Mouse (Mus musculus) small intestine, adult 2 months (tissue): ENCODE data around the gene Tmod4. TPM values are rescaled to one million over a fixed set of nuclear protein-coding genes. Genes with fewer than 3 reads are reported as not detected.
A peak's percentile ranks its signal among the peaks of the same experiment; 100 is the strongest.

Source experiments
- H3K27ac ChIP-seq: fragments of 200-500 bp; 2 replicates; pipeline ENCODE4 v1.5.1; 2012; ENCODE audit warnings: low read depth, low read length, control low read depth, inconsistent platforms; ENCODE audit not compliant: insufficient read depth
- H3K27me3 ChIP-seq: fragments of 200-500 bp; 2 replicates; pipeline ENCODE4 v1.6.1; 2012; ENCODE audit warnings: mild to moderate bottlenecking, moderate library complexity, low read length, inconsistent platforms; ENCODE audit not compliant: control insufficient read depth, insufficient read depth
- H3K36me3 ChIP-seq: fragments of 200-500 bp; 2 replicates; pipeline ENCODE4 v1.6.1; 2012; ENCODE audit warnings: mild to moderate bottlenecking, low read length, control low read depth, inconsistent platforms; ENCODE audit not compliant: control insufficient read depth, insufficient read depth
- H3K4me1 ChIP-seq: fragments of 200-500 bp; 2 replicates; pipeline ENCODE4 v1.6.1; 2012; ENCODE audit warnings: low read length, inconsistent platforms, mixed read lengths; ENCODE audit not compliant: control insufficient read depth, insufficient read depth, insufficient read length
- H3K4me3 ChIP-seq: fragments of 200-500 bp; 2 replicates; pipeline ENCODE4 v1.5.1; 2012; ENCODE audit warnings: low read depth, mild to moderate bottlenecking, control low read depth, inconsistent platforms, low read length, moderate library complexity
- CTCF ChIP-seq: fragments of 200-500 bp; IDR thresholded peaks from 2 replicates; pipeline ENCODE4 v1.5.1; 2012; ENCODE audit warnings: low read depth, mild to moderate bottlenecking, control low read depth, inconsistent platforms, low read length, moderate library complexity, mixed read lengths; ENCODE audit not compliant: insufficient replicate concordance, insufficient read length; ENCODE audit errors: extremely low read depth
- POLR2A ChIP-seq: fragments of 200-500 bp; IDR thresholded peaks from 2 replicates; pipeline ENCODE4 v1.6.1; 2012; ENCODE audit warnings: low read depth, mild to moderate bottlenecking, control low read depth, inconsistent platforms, low read length, moderate library complexity
- WGBS: fragments of 180-500 bp; shearing (Covaris S2); methylation state at CpG from one replicate; pipeline ENCODE4 v1.1.7; 2018; 5-methylcytosine and 5-hydroxymethylcytosine counted together
- polyA plus RNA-seq: library from polyadenylated mRNA; depleted of rRNA; stranded (reverse); fragments of >200 nt; gene quantifications from 2 replicates; pipeline ENCODE4 v1.2.3, GENCODE M21; 2012

Tmod4 gene
- polyA plus RNA-seq, 1 experiment: 0.84 TPM

GRCm38 (mm10) chr3:95163419-95164255 lies 39.4 kb downstream of the Tmod4 start:
- Histone ChIP-seq H3K36me3 (no peaks in the 10 kb centered on the region), H3K27ac (no peak overlapping the region), H3K4me1 (peaks cover 13% of the 10 kb centered on the region), H3K4me3 (no peak overlapping the region), H3K27me3 (peaks cover 10% of the 10 kb centered on the region)
- 71% methylated on average over 11 of the region's 11 CpGs for WGBS
- TF ChIP-seq CTCF (no peak), POLR2A (no peak)

DNA sequence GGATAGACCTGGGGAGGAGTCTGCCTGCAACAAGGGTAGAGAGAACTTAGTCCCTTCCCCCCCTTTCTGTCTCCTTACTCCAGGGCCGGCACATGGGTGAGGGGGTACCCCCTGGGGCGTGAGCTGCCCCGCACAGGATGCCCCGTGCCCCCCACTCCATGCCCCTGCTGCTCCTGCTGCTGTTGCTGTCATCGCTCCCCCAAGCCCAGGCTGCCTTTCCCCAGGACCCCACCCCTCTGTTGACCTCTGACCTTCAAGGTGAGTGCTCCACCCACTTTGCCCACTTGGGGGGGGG lies 39.9 kb downstream of the Tmod4 start:
- H3K4me3 ChIP-seq: no peak overlapping the region
- peaks cover 10% of the 10 kb centered on the region for H3K27me3 ChIP-seq
- WGBS: 82% methylated on average over 5 of the region's 5 CpGs
- H3K36me3 ChIP-seq: no peaks in the 10 kb centered on the region
- TF ChIP-seq POLR2A (no peak), CTCF (no peak)
- peaks cover 13% of the 10 kb centered on the region for H3K4me1 ChIP-seq
- H3K27ac ChIP-seq: no peak overlapping the region

DNA sequence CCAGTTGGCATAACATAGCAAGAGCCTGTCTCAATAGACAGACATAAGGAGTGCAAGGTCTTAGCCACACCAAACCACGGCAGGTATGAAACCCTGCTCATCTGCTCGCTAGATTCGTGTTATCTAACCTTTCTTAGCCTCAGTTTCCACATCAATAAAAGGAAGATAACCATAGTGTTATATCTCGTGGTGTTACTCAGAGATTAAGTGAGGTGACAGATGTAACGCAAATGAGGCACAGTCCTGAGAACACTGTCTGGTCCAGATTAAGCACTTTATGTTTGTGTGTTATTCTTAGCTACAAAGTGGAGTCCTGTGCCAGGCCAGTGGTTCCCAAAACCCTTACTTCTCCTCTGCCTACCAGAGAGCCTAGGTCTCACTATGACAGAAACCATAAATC lies 40.6 kb downstream of the Tmod4 start:
- Histone ChIP-seq H3K36me3 (no peaks in the 10 kb centered on the region), H3K4me3 (no peak overlapping the region), H3K27me3 (peaks cover 10% of the 10 kb centered on the region), H3K27ac (no peak overlapping the region), H3K4me1 (peaks cover 9% of the 10 kb centered on the region)
- 50% methylated on average over 5 of the region's 5 CpGs for WGBS
- TF ChIP-seq CTCF (no peak), POLR2A (no peak)

- Histone ChIP-seq H3K4me3 (no peak overlapping the region), H3K27ac (no peak overlapping the region)
- TF ChIP-seq POLR2A: no peak
- no peak for TF ChIP-seq CTCF
Measured at GRCm38 (mm10) chr3:95169996-95170395, 45.7 kb downstream of the Tmod4 start.

DNA sequence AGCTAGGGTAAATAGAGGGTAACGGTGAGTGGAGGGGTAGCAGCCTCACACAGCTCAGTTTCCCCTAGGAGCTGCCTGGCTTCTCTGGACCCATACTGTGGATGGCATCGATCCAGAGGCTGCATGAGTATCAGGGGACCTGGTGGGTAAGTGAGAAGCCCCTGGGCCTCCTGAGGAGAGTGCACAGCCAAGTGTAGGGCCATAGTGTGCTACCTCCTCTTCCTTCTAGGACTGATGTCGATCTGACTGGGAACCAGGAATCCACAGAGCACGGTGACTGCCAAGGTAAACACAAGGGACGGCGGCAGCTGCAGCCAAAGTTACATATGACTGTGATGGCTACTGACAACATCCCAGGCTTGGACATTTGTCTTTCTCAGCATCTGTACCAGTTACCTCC lies 46.8 kb downstream of the Tmod4 start:
- 49% methylated on average over 6 of the region's 6 CpGs for WGBS
- Histone ChIP-seq H3K4me1 (peaks cover 3% of the 10 kb centered on the region), H3K4me3 (no peak overlapping the region), H3K27me3 (peaks cover 25% of the 10 kb centered on the region), H3K36me3 (no peaks in the 10 kb centered on the region), H3K27ac (no peak overlapping the region)
- no peak for TF ChIP-seq CTCF
- no peak for TF ChIP-seq POLR2A

More at GRCm38 (mm10) chr3:95169996-95170395, 45.7 kb downstream of the Tmod4 start:
- WGBS: 89% methylated on average over 10 of the region's 10 CpGs
- peaks cover 25% of the 10 kb centered on the region for H3K27me3 ChIP-seq
- H3K4me1 ChIP-seq: peaks cover 3% of the 10 kb centered on the region
- no peaks in the 10 kb centered on the region for H3K36me3 ChIP-seq

DNA sequence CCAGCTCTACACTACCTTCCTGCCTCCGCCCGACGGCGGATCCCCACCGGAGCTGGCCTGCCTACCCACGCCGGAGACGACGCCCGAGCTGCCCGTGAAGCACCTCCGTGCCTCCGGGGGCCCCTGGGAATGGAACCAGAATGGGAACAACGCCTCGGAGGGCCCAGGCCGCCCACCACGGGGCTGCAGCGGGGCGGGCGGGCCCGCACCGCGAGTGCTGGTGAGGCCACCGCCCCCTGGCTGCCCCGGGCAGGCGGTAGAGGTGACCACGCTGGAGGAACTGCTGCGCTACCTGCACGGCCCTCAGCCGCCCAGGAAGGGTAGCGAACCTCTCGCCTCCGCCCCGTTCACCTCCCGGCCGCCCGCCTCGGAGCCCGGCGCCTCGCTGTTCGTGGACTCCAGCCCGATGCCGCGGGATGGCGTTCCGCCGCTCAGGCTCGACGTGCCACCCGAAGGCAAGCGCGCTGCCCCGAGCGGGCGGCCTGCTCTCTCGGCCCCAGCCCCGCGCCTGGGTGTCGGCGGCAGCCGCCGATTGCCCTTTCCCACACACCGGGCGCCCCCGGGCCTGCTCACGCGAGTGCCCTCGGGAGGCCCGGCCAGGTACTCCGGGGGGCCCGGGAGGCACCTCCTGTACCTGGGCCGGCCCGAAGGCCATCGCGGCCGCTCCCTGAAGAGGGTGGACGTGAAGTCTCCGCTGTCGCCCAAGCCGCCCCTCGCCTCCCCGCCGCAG lies 48.4 kb downstream of the Tmod4 start:
- H3K4me3 ChIP-seq: peak overlapping the region; percentile 50
- peaks cover 3% of the 10 kb centered on the region for H3K4me1 ChIP-seq

More for the DNA sequence above, 48.4 kb downstream of the Tmod4 start:
- 31% methylated on average over 84 of the region's 84 CpGs for WGBS
- Histone ChIP-seq H3K27ac (no peak overlapping the region), H3K36me3 (no peaks in the 10 kb centered on the region), H3K27me3 (peaks cover 25% of the 10 kb centered on the region)
- TF ChIP-seq CTCF (no peak), POLR2A (no peak)
